Mouse (Mus musculus) layer of hippocampus, postnatal 25 days (tissue): ENCODE data around the gene Zp2. TPM values are rescaled to one million over a fixed set of nuclear protein-coding genes. Genes with fewer than 3 reads are reported as not detected.

Source experiments
- total RNA-seq, 2 experiments: library from RNA; stranded (reverse); gene quantifications; 2 replicates each; pipeline ENCODE4 v1.2.3; 2021

The Zp2 gene
- total RNA-seq, 2 experiments from 2014 or later, result 0.45 TPM; not detected in 1

Other genes with a start within 250 kb of the Zp2 start
- 10 to 100 TPM; 10.4 TPM for gene Lyrm1, start 249.4 kb downstream of the Zp2 start, total RNA-seq
- gene Dcun1d3, start 249.0 kb downstream of the Zp2 start, total RNA-seq, result 10 to 100 TPM; 22.1 TPM
- under 1 TPM; 0.05 to 0.45 TPM for gene Dnah3, start 50.0 kb downstream of the Zp2 start, total RNA-seq
- gene Tmem159, start 42.9 kb downstream of the Zp2 start, total RNA-seq, result 10 to 100 TPM; 11.2 to 12.1 TPM
- under 1 TPM; 0.49 to 0.52 TPM for gene Anks4b, start 28.6 kb upstream of the Zp2 start, total RNA-seq
- gene Crym, start 56.8 kb upstream of the Zp2 start, total RNA-seq, result 100 to 1,000 TPM; 283 to 337 TPM
- gene Abca14, start 58.7 kb upstream of the Zp2 start, total RNA-seq, result under 1 TPM in 1 of 2 experiments, not detected in 1; 0.14 TPM
- gene Abca15, start 183.4 kb upstream of the Zp2 start, total RNA-seq, result not detected